Mouse (Mus musculus) kidney, embryonic 15.5 days (tissue): ENCODE results near the gene Ccdc107. TPM values are rescaled to one million over a fixed set of nuclear protein-coding genes. Genes with fewer than 3 reads are reported as not detected.

Source experiments
- polyA plus RNA-seq: library from polyadenylated mRNA; unstranded; fragments of >200 nt; fragmentation: Nextera tagmentation; extraction: Ambion mirVana; gene quantifications from 2 replicates; pipeline ENCODE4 v1.2.1, GENCODE M21; 2015

The Ccdc107 gene
- polyA plus RNA-seq, 1 experiment from 2014 or later, result 72.2 TPM

Other genes starting within 250 kb of the Ccdc107 start
- 0.27 and 0.50 TPM in 2 replicates for gene Atp8b5, start 225.7 kb upstream of the Ccdc107 start, polyA plus RNA-seq
- 11.7 and 14.1 TPM in 2 replicates for gene Rusc2, start 110.9 kb upstream of the Ccdc107 start, polyA plus RNA-seq
- gene Fam166b, start 63.8 kb upstream of the Ccdc107 start, polyA plus RNA-seq, result 0.27 and 0.44 TPM in 2 replicates
- 5.9 and 7.4 TPM in 2 replicates for gene Tesk1, start 51.0 kb upstream of the Ccdc107 start, polyA plus RNA-seq
- gene Cd72, start 38.3 kb upstream of the Ccdc107 start, polyA plus RNA-seq, result 3.0 and 4.3 TPM in 2 replicates
- not detected in 2 replicates for gene Sit1, start 9.2 kb upstream of the Ccdc107 start, polyA plus RNA-seq
- 40.8 and 45.3 TPM in 2 replicates for gene Arhgef39, start 6.8 kb downstream of the Ccdc107 start, polyA plus RNA-seq
- 1.7 and 2.1 TPM in 2 replicates for gene Car9, start 14.1 kb downstream of the Ccdc107 start, polyA plus RNA-seq
- gene Tpm2, start 30.9 kb downstream of the Ccdc107 start, polyA plus RNA-seq, result 248 and 303 TPM in 2 replicates
- gene Creb3, start 69.4 kb downstream of the Ccdc107 start, polyA plus RNA-seq, result 61.6 and 66.4 TPM in 2 replicates
- 71.8 and 81.0 TPM in 2 replicates for gene Tln1, start 69.8 kb downstream of the Ccdc107 start, polyA plus RNA-seq
- gene Rgp1, start 85.8 kb downstream of the Ccdc107 start, polyA plus RNA-seq, result 29.3 and 30.7 TPM in 2 replicates
- gene Gba2, start 86.0 kb downstream of the Ccdc107 start, polyA plus RNA-seq, result 20.4 and 22.7 TPM in 2 replicates
- gene Msmp, start 91.6 kb downstream of the Ccdc107 start, polyA plus RNA-seq, result 1.3 and 2.6 TPM in 2 replicates
- 8.0 and 10.2 TPM in 2 replicates for gene Npr2, start 139.0 kb downstream of the Ccdc107 start, polyA plus RNA-seq
- 1.4 and 1.7 TPM in 2 replicates for gene Spag8, start 160.7 kb downstream of the Ccdc107 start, polyA plus RNA-seq
- gene Hint2, start 163.6 kb downstream of the Ccdc107 start, polyA plus RNA-seq, result 115 and 129 TPM in 2 replicates
- gene Tmem8b, start 176.1 kb downstream of the Ccdc107 start, polyA plus RNA-seq, result 2.7 and 3.6 TPM in 2 replicates
- gene Fam221b, start 176.2 kb downstream of the Ccdc107 start, polyA plus RNA-seq, result 2.7 and 3.3 TPM in 2 replicates
- gene Olfr70, start 207.9 kb downstream of the Ccdc107 start, polyA plus RNA-seq, result not detected in 2 replicates
- not detected in 2 replicates for gene Olfr71, start 217.4 kb downstream of the Ccdc107 start, polyA plus RNA-seq
- 0.77 and 1.0 TPM in 2 replicates for gene Hrct1, start 234.3 kb downstream of the Ccdc107 start, polyA plus RNA-seq
- 0.12 and 0.19 TPM in 2 replicates for gene Spaar, start 237.1 kb downstream of the Ccdc107 start, polyA plus RNA-seq